Mouse (Mus musculus) C2C12 (cell line): ENCODE measurements around the gene Cnnm3. TPM values are rescaled to one million over a fixed set of nuclear protein-coding genes. Genes with fewer than 3 reads are reported as not detected.
"Not testable (repeated sequence)": the region's sequence is repeated elsewhere in the genome, so short reads cannot be mapped to it uniquely, and the experiment has no call there.

Source experiments
- H3K27me3 ChIP-seq: one replicate; pipeline ENCODE4 v1.6.1; 2011; ENCODE audit not compliant: control insufficient read depth, insufficient read depth, insufficient read length
- H3K36me3 ChIP-seq: one replicate; pipeline ENCODE4 v1.6.1; 2011; ENCODE audit not compliant: control insufficient read depth, insufficient read depth
- H3K4me3 ChIP-seq: one replicate; pipeline ENCODE4 v1.5.1; 2011; ENCODE audit warnings: mild to moderate bottlenecking, control low read depth; ENCODE audit not compliant: poor library complexity, insufficient read depth, severe bottlenecking
- H3K79me2 ChIP-seq: one replicate; pipeline ENCODE4 v1.6.1; 2011; ENCODE audit not compliant: control insufficient read depth, insufficient read depth
- H3K79me3 ChIP-seq: one replicate; pipeline ENCODE4 v1.6.1; 2011; ENCODE audit warnings: low read depth, control low read depth
- H3ac ChIP-seq: one replicate; pipeline ENCODE3; 2011; ENCODE audit warnings: low read depth; ENCODE audit not compliant: control insufficient read depth, insufficient read length
- CEBPB ChIP-seq: IDR thresholded peaks from one replicate; pipeline ENCODE4 v1.6.1; 2011; ENCODE audit warnings: low read depth, mild to moderate bottlenecking, control low read depth, moderate library complexity
- CTCF ChIP-seq: IDR thresholded peaks from one replicate; pipeline ENCODE4 v1.5.1; 2011; ENCODE audit not compliant: control insufficient read depth, insufficient read depth, insufficient read length
- FOSL1 ChIP-seq: IDR thresholded peaks from one replicate; pipeline ENCODE4 v1.8.0; 2011; ENCODE audit warnings: mild to moderate bottlenecking, low read length; ENCODE audit not compliant: poor library complexity, insufficient read depth, severe bottlenecking
- MAX ChIP-seq: IDR thresholded peaks from one replicate; pipeline ENCODE4 v1.6.1; 2011; ENCODE audit warnings: mild to moderate bottlenecking, control low read depth
- MYOD1 ChIP-seq: IDR thresholded peaks from one replicate; pipeline ENCODE4 v1.6.1; 2011; ENCODE audit warnings: low read depth; ENCODE audit not compliant: control insufficient read depth, insufficient read length
- MYOG ChIP-seq: IDR thresholded peaks from one replicate; pipeline ENCODE4 v1.6.1; 2011; ENCODE audit not compliant: control insufficient read depth, insufficient read length; ENCODE audit errors: extremely low read depth
- USF1 ChIP-seq: IDR thresholded peaks from one replicate; pipeline ENCODE4 v1.6.1; 2011; ENCODE audit warnings: low read depth, mild to moderate bottlenecking, control low read depth, moderate library complexity
- polyA plus RNA-seq: library from polyadenylated mRNA; unstranded; fragments of >200 nt; fragmentation: generic; extraction: Trizol; gene quantifications from one replicate; pipeline ENCODE4 v1.2.1, GENCODE M21; 2012; ENCODE audit warnings: missing spikeins

The Cnnm3 gene
- polyA plus RNA-seq, 1 experiment: 6.5 TPM

DNA sequence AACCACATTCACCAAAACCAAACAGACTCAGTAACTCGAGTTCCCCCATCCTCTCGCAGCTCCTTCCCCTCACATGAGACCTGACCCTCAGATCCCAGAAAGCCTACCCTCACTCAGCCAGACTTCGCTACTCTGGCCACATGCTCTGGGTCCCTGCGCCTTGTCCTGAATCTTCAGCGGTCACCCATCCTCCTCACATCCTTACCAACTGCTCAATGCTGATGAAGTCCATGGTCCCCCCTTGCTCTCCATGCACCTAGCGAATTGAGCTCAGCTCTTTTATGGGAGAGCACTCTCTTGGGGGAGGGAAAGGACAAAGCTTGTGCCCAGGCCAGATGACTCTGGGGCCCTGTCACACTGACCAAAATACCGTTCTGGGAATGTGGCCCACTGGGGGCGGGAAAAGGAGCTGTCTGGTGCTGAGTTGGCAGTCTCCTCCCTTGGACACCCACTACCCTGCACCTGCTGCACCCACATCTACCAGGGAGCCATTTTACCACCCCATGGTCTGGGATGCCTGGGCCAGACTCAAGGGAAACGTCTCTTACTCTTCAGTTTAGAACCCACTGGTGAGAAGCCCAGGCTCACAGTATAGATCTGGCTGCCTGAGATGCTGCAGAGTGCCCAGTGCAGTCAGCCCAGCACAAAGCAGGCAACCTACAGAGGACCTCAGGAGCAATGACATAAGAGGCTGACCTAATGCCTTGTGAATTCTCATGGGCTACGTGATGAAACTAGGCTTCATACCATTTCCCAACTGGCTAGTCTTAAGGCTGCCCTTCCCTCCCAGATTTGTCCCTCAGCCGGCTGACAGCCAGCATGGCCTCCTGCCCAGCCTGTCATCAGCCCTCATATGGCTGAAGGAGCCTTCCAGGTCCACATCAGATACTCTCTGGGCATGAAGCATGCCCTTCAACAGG lies 24.1 kb downstream of the Cnnm3 start:
- TF ChIP-seq CTCF (no peak), USF1 (no peak), MAX (no peak), MYOG (no peak), FOSL1 (no peak), CEBPB (no peak), MYOD1 (no peak)
- Histone ChIP-seq H3K4me3 (no peak overlapping the region), H3K79me2 (no peaks in the 10 kb centered on the region), H3K36me3 (no peaks in the 10 kb centered on the region), H3K27me3 (no peaks in the 10 kb centered on the region), H3ac (no peak overlapping the region), H3K79me3 (no peaks in the 10 kb centered on the region)

DNA sequence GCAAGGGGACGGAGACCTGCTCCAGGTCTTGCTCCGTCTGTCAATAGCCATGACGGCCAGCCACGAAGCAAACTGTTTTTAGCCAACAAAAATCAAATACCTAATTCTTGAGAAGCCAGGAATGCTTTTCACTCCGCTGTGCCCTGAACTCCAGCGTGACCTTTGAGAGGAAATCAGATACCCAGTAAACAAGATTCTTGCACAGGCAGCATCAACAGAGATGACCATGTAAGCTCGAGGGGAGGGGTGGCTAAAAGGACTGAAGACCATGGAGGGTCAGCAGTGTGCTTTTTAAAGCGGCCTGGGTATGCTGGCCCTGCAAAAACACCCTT lies 24.7 kb downstream of the Cnnm3 start:
- peaks cover 1% of the 10 kb centered on the region for H3K36me3 ChIP-seq

DNA sequence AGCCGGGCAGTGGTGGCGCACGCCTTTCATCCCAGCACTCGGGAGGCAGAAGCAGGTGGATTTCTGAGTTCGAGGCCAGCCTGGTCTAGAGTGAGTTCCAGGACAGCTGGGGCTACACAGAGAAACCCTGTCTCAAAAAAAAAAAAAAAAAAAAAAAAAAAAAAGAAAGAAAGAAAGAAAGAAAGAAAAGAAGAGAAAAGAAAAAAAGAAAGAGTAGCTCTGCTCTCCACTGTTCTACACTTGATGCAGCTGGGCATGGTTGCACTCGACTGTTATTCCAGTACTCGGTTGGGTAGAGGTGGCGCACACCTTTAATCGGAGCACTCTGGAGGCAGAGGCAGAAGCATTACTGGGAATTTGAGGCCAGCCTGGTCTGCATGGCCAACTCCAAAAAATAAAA lies 25.1 kb downstream of the Cnnm3 start, which contains the start of gene Ankrd23:
TSS of gene Ankrd23 (minus strand) at position 101 of the 400 bp plus-strand sequence.
- H3K79me2 ChIP-seq, H3K27me3 ChIP-seq, H3K4me3 ChIP-seq, H3K79me3 ChIP-seq, H3ac ChIP-seq, H3K36me3 ChIP-seq: not testable (repeated sequence)

More for the DNA sequence above, 24.7 kb downstream of the Cnnm3 start:
- Histone ChIP-seq H3K79me2 (no peaks in the 10 kb centered on the region), H3ac (no peak overlapping the region), H3K27me3 (no peaks in the 10 kb centered on the region), H3K79me3 (no peaks in the 10 kb centered on the region), H3K4me3 (no peak overlapping the region)
- TF ChIP-seq CTCF (no peak), CEBPB (no peak), MYOD1 (no peak), USF1 (no peak), FOSL1 (no peak), MAX (no peak), MYOG (no peak)

DNA sequence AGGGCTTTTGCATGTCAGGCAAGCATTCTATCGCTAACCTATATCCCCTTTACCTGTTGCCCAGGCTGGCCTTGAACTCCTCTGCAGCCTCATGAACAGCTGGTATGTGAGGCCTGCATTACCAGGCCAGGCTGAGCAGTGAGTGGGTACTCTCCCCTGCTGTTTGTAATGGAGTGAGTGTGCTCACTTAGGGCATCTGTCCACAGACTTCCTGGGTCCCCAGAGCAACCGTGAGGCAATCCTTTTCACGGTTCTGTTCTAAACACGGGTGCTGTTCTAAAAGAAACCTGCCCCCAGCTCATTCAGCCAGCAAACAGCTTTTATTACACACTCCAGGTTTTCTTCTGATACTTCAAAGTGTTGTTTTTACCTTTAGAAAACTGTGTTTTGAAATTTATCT lies 27.1 kb downstream of the Cnnm3 start:
- no peak overlapping the region for H3ac ChIP-seq

DNA sequence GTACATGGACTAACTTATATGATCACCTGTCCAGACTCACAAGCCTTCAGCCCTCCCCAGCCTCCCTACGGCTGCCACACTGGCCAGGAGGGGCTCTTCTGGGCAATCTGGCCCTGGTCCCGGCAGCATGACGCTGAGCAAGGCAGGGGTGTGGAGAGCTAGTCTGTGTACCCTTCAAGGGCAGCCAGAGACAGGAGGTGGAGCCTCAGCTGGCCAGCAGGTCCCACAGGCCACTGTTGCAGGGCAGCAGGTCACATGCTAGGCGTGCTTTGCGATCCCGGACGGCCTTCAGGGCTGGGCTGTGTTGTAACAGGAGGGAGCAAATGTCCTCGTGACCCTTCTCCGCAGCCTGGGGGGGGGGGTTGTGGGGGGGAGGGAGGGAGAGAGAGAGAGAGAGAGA lies 27.5 kb downstream of the Cnnm3 start, which contains the start of gene Gm42417:
TSS of gene Gm42417 (minus strand) at position 244 of the 400 bp plus-strand sequence.
- Histone ChIP-seq H3K4me3 (no peak within 1 kb of the TSS), H3K36me3 (peaks cover 8% of the 10 kb centered on the region), H3K79me2 (no peaks in the 10 kb centered on the region), H3K27me3 (no peaks in the 10 kb centered on the region), H3ac (no peak within 1 kb of the TSS), H3K79me3 (no peaks in the 10 kb centered on the region)
- TF ChIP-seq MYOD1 (no peak), USF1 (no peak), MYOG (no peak), CEBPB (no peak), FOSL1 (no peak), CTCF (no peak), MAX (no peak)

More for the DNA sequence above, 27.1 kb downstream of the Cnnm3 start:
- Histone ChIP-seq H3K4me3 (no peak overlapping the region), H3K79me2 (no peaks in the 10 kb centered on the region), H3K36me3 (peaks cover 8% of the 10 kb centered on the region), H3K27me3 (no peaks in the 10 kb centered on the region), H3K79me3 (no peaks in the 10 kb centered on the region)
- no peak for TF ChIP-seq FOSL1
- no peak for TF ChIP-seq MAX
- TF ChIP-seq USF1: no peak
- TF ChIP-seq CTCF: no peak
- no peak for TF ChIP-seq MYOD1
- TF ChIP-seq MYOG: no peak
- no peak for TF ChIP-seq CEBPB

DNA sequence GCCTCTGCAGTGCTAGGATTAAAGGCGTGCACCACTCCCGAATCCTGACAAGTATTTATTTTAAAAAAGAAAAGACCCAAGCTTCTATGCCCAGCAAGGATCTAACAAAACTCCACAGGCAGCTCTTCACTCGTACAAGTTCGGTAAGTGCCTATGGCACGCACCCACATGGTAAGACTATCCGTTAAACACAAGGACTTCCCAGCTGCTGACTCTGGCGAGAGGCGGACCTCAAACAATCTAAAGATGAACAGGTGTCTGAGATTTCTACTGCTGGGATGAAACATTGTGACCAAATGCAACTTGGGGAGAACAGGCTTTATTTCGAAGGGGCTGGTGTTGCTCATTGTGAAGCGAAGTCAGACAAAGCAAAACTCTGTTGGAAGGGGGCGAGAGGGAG lies 28.5 kb downstream of the Cnnm3 start:
- H3K79me2 ChIP-seq: peaks cover 2% of the 10 kb centered on the region

More for the DNA sequence above, 28.5 kb downstream of the Cnnm3 start:
- H3K4me3 ChIP-seq: no peak overlapping the region
- no peaks in the 10 kb centered on the region for H3K79me3 ChIP-seq
- H3K36me3 ChIP-seq: peaks cover 8% of the 10 kb centered on the region
- H3K27me3 ChIP-seq: no peaks in the 10 kb centered on the region
- H3ac ChIP-seq: no peak overlapping the region
- no peak for TF ChIP-seq CTCF
- TF ChIP-seq MYOG: no peak
- no peak for TF ChIP-seq USF1
- TF ChIP-seq FOSL1: no peak
- TF ChIP-seq MAX: no peak
- no peak for TF ChIP-seq CEBPB
